Mouse (Mus musculus) liver, embryonic 14.5 days (tissue): ENCODE measurements at regions not wholly inside any gene's neighbourhood (a gene's known extent, or its start where the extent isn't known, plus 50 kb on each side); places are given as distances from the start of the nearest gene placed in this dataset.

Experiments
- CTCF ChIP-seq: IDR thresholded peaks from 2 replicates; pipeline ENCODE4 v1.5.1; 2016; ENCODE audit warnings: antibody characterized with exemption, low read depth, control low read depth
- EP300 ChIP-seq: IDR thresholded peaks from 2 replicates; pipeline ENCODE4 v1.6.1; 2016; ENCODE audit warnings: antibody characterized with exemption, low read depth

- TF ChIP-seq CTCF (no peak), EP300 (no peak)
Measured at GRCm38 (mm10) chr8:103570864-103571425, 530.5 kb upstream of the Cdh5 start.
